Mouse (Mus musculus) gonadal fat pad, adult 2 months (tissue): ENCODE results near the gene Bloc1s1. TPM values are rescaled to one million over a fixed set of nuclear protein-coding genes. Genes with fewer than 3 reads are reported as not detected.

ENCODE experiments used
- DNase-seq: peaks from one replicate; pipeline ENCODE4 v3.0.0-alpha.2; 2012; ENCODE audit warnings: low read depth
- polyA plus RNA-seq: library from polyadenylated mRNA; depleted of rRNA; stranded (reverse); fragments of >200 nt; gene quantifications from 2 replicates; pipeline ENCODE4 v1.2.3, GENCODE M21; 2012

Gene Bloc1s1
- polyA plus RNA-seq, 1 experiment, result 296 TPM

GRCm38 (mm10) chr10:128933574-128933973 is 9.7 kb upstream of the Bloc1s1 start, which contains the start of gene Itga7:
Gene Itga7 (plus strand): TSS chr10:128933818.
- no peak for DNase-seq

- no peak for DNase-seq
Observed at GRCm38 (mm10) chr10:128931441-128931840, 7.6 kb upstream of the Bloc1s1 start.

GRCm38 (mm10) chr10:128929638-128930378 is 6.0 kb upstream of the Bloc1s1 start:
- no peak for DNase-seq

GRCm38 (mm10) chr10:128928356-128928755 is 4.5 kb upstream of the Bloc1s1 start:
- no peak for DNase-seq

- DNase-seq, result peak; percentile 61
Observed at GRCm38 (mm10) chr10:128923013-128923691, 683 bp downstream of the Bloc1s1 start.

- DNase-seq, result no peak
Observed at GRCm38 (mm10) chr10:128922822-128923012, 1.1 kb downstream of the Bloc1s1 start, which contains the start of gene Rdh5. Gene Rdh5 (minus strand): TSS chr10:128922888.

GRCm38 (mm10) chr10:128921883-128922821 is 1.7 kb downstream of the Bloc1s1 start:
- DNase-seq, result no peak

- DNase-seq, result no peak
Observed at GRCm38 (mm10) chr10:128921251-128921650, 2.6 kb downstream of the Bloc1s1 start.

- no peak for DNase-seq
Observed at GRCm38 (mm10) chr10:128920736-128921161, 3.1 kb downstream of the Bloc1s1 start.

GRCm38 (mm10) chr10:128919966-128920365 is 3.9 kb downstream of the Bloc1s1 start:
- DNase-seq, result no peak

GRCm38 (mm10) chr10:128919203-128919631 is 4.6 kb downstream of the Bloc1s1 start:
- DNase-seq, result no peak

GRCm38 (mm10) chr10:128918246-128918645 is 5.6 kb downstream of the Bloc1s1 start:
- no peak for DNase-seq

GRCm38 (mm10) chr10:128917400-128917799 is 6.4 kb downstream of the Bloc1s1 start:
- DNase-seq, result no peak

- DNase-seq, result no peak
Observed at GRCm38 (mm10) chr10:128916665-128917064, 7.2 kb downstream of the Bloc1s1 start.

- no peak for DNase-seq
Observed at GRCm38 (mm10) chr10:128915550-128915949, 8.3 kb downstream of the Bloc1s1 start.

- DNase-seq, result no peak
Observed at GRCm38 (mm10) chr10:128913696-128914095, 10.1 kb downstream of the Bloc1s1 start.

- no peak for DNase-seq
Observed at GRCm38 (mm10) chr10:128913219-128913618, 10.6 kb downstream of the Bloc1s1 start.

- DNase-seq, result no peak
Observed at GRCm38 (mm10) chr10:128912791-128913190, 11.0 kb downstream of the Bloc1s1 start.

- no peak for DNase-seq
Observed at GRCm38 (mm10) chr10:128912268-128912667, 11.6 kb downstream of the Bloc1s1 start.

- DNase-seq, result no peak
Observed at GRCm38 (mm10) chr10:128911430-128911829, 12.4 kb downstream of the Bloc1s1 start.

- no peak for DNase-seq
Observed at GRCm38 (mm10) chr10:128910066-128910841, 13.6 kb downstream of the Bloc1s1 start.
